Mouse (Mus musculus) CH12.LX (cell line): ENCODE measurements around the gene Rnf41. TPM values are rescaled to one million over a fixed set of nuclear protein-coding genes. Genes with fewer than 3 reads are reported as not detected.

ENCODE experiments used
- DNase-seq: peaks from one replicate; pipeline ENCODE4 v3.0.0-alpha.2; 2013; ENCODE audit errors: extremely low read depth
- H3K27ac ChIP-seq: 2 replicates; pipeline ENCODE4 v1.5.1; 2012; ENCODE audit warnings: low read depth, mild to moderate bottlenecking, control low read depth, moderate library complexity; ENCODE audit not compliant: insufficient read depth
- H3K27me3 ChIP-seq: replicated peaks from 2 replicates; pipeline ENCODE3; 2012; ENCODE audit warnings: inconsistent platforms
- H3K36me3 ChIP-seq, 2 experiments: replicated peaks in 1 of 2; 2 replicates each; pipeline versions ENCODE3 to v1.6.1; 2012; ENCODE audit warnings: inconsistent platforms in 1 of 2, low read length in 1 of 2, mild to moderate bottlenecking in 1 of 2, mixed read lengths in 1 of 2, moderate library complexity in 1 of 2; ENCODE audit not compliant: control insufficient read depth in 1 of 2, insufficient read depth in 1 of 2
- H3K4me1 ChIP-seq, 2 experiments: 2 replicates each; pipeline ENCODE4 v1.6.1; 2012; ENCODE audit warnings: inconsistent platforms in 1 of 2, moderate library complexity in 1 of 2; ENCODE audit not compliant: insufficient read depth in 2 of 2, control insufficient read depth in 1 of 2
- H3K4me2 ChIP-seq: 2 replicates; pipeline ENCODE4 v1.6.1; 2012; ENCODE audit warnings: low read depth, mild to moderate bottlenecking, control low read depth; ENCODE audit not compliant: poor library complexity, insufficient read depth, severe bottlenecking
- H3K4me3 ChIP-seq, 3 experiments: fragments of 150-350 bp in 1 of 3; sonication (generic) in 1 of 3; replicated peaks in 1 of 3; 2 replicates each; pipeline versions ENCODE3 to v1.5.1; 2011 to 2012; ENCODE audit warnings: low read depth in 2 of 3, low read length in 2 of 3, mild to moderate bottlenecking in 2 of 3, moderate library complexity in 2 of 3, control low read depth in 1 of 3, improper control_type of control experiment in 1 of 3, inconsistent platforms in 1 of 3, mixed read lengths in 1 of 3; ENCODE audit not compliant: poor library complexity in 1 of 3
- H3K79me2 ChIP-seq: replicated peaks from 2 replicates; pipeline ENCODE4 v1.6.1; 2012; ENCODE audit warnings: mild to moderate bottlenecking, moderate library complexity; ENCODE audit not compliant: control insufficient read depth, poor library complexity, insufficient read depth, severe bottlenecking; ENCODE audit errors: extremely low read depth
- H3K9ac ChIP-seq: 2 replicates; pipeline ENCODE4 v1.6.1; 2012; ENCODE audit warnings: low read depth, mild to moderate bottlenecking, control low read depth, moderate library complexity; ENCODE audit not compliant: insufficient read depth
- H3K9me3 ChIP-seq: replicated peaks from 2 replicates; pipeline ENCODE3; 2012; ENCODE audit warnings: low read length, inconsistent platforms, mixed read lengths
- BHLHE40 ChIP-seq: IDR thresholded peaks from 2 replicates; pipeline ENCODE4 v1.6.1; 2011; ENCODE audit warnings: mild to moderate bottlenecking, low read depth, low read length, improper control_type of control experiment
- CTCF ChIP-seq, 2 experiments: IDR thresholded peaks in 1 of 2; conservative IDR thresholded peaks in 1 of 2; 2 replicates each; pipeline ENCODE4 v1.5.1; 2011 to 2012; ENCODE audit warnings: low read depth in 2 of 2, low read length in 2 of 2, improper control_type of control experiment in 1 of 2, inconsistent platforms in 1 of 2, mild to moderate bottlenecking in 1 of 2, moderate library complexity in 1 of 2
- E2F4 ChIP-seq: IDR thresholded peaks from 2 replicates; pipeline ENCODE4 v1.6.1; 2011; ENCODE audit warnings: low read depth, low read length, improper control_type of control experiment; ENCODE audit not compliant: insufficient replicate concordance
- EP300 ChIP-seq: IDR thresholded peaks from 2 replicates; pipeline ENCODE4 v1.6.1; 2011; ENCODE audit warnings: low read length, improper control_type of control experiment
- GABPA ChIP-seq: IDR thresholded peaks from 2 replicates; pipeline ENCODE4 v1.6.1; 2012; ENCODE audit warnings: low read depth, low read length, improper control_type of control experiment, inconsistent platforms; ENCODE audit not compliant: insufficient replicate concordance
- IRF4 ChIP-seq: IDR thresholded peaks from 2 replicates; pipeline ENCODE4 v1.6.1; 2014; ENCODE audit warnings: low read depth, mild to moderate bottlenecking, inconsistent platforms, low read length, improper control_type of control experiment
- JUN ChIP-seq: IDR thresholded peaks from 2 replicates; pipeline ENCODE4 v1.6.1; 2011; ENCODE audit warnings: low read depth, mild to moderate bottlenecking, low read length, improper control_type of control experiment, moderate library complexity; ENCODE audit not compliant: insufficient read depth
- JUND ChIP-seq: conservative IDR thresholded peaks from 2 replicates; pipeline ENCODE4 v1.6.1; 2011; ENCODE audit warnings: low read depth, low read length, improper control_type of control experiment
- MAFK ChIP-seq: IDR thresholded peaks from 2 replicates; pipeline ENCODE4 v1.6.1; 2011; ENCODE audit warnings: low read length, improper control_type of control experiment; ENCODE audit not compliant: insufficient replicate concordance
- MAZ ChIP-seq: IDR thresholded peaks from 2 replicates; pipeline ENCODE4 v1.6.1; 2012; ENCODE audit warnings: low read depth, mild to moderate bottlenecking, inconsistent platforms, low read length, improper control_type of control experiment, moderate library complexity
- MEF2A ChIP-seq: IDR thresholded peaks from 2 replicates; pipeline ENCODE4 v1.6.1; 2014; ENCODE audit warnings: low read depth, mild to moderate bottlenecking, inconsistent platforms, low read length, improper control_type of control experiment, borderline replicate concordance
- MXI1 ChIP-seq: IDR thresholded peaks from 2 replicates; pipeline ENCODE4 v1.6.1; 2011; ENCODE audit warnings: mild to moderate bottlenecking, low read depth, low read length, improper control_type of control experiment
- NELFE ChIP-seq: IDR thresholded peaks from 2 replicates; pipeline ENCODE4 v1.6.1; 2011; ENCODE audit warnings: low read depth, low read length, improper control_type of control experiment
- NRF1 ChIP-seq: IDR thresholded peaks from 2 replicates; pipeline ENCODE4 v1.6.1; 2014; ENCODE audit warnings: low read depth, mild to moderate bottlenecking, inconsistent platforms, low read length, improper control_type of control experiment, moderate library complexity
- PAX5 ChIP-seq: IDR thresholded peaks from 2 replicates; pipeline ENCODE4 v1.6.1; 2012; ENCODE audit warnings: low read length, inconsistent platforms, mixed read lengths
- POLR2A ChIP-seq: IDR thresholded peaks from 2 replicates; pipeline ENCODE4 v1.6.1; 2011; ENCODE audit warnings: low read depth, mild to moderate bottlenecking, improper control_type of control experiment, low read length
- POLR2AphosphoS2 ChIP-seq: IDR thresholded peaks from 2 replicates; pipeline ENCODE4 v1.6.1; 2011; ENCODE audit warnings: low read depth, low read length, improper control_type of control experiment
- SIN3A ChIP-seq: IDR thresholded peaks from 2 replicates; pipeline ENCODE4 v1.6.1; 2012; ENCODE audit warnings: low read length, improper control_type of control experiment, inconsistent platforms
- SMC3 ChIP-seq: IDR thresholded peaks from 2 replicates; pipeline ENCODE4 v1.6.1; 2011; ENCODE audit warnings: low read depth, low read length, improper control_type of control experiment
- TBP ChIP-seq: conservative IDR thresholded peaks from 2 replicates; pipeline ENCODE4 v1.6.1; 2011; ENCODE audit warnings: low read depth, low read length, improper control_type of control experiment
- TCF12 ChIP-seq: IDR thresholded peaks from 2 replicates; pipeline ENCODE4 v1.6.1; 2014; ENCODE audit warnings: low read depth, mild to moderate bottlenecking, inconsistent platforms, low read length, improper control_type of control experiment
- UBTF ChIP-seq: IDR thresholded peaks from 2 replicates; pipeline ENCODE4 v1.6.1; 2012; ENCODE audit warnings: low read depth, mild to moderate bottlenecking, inconsistent platforms, low read length, improper control_type of control experiment, moderate library complexity
- USF2 ChIP-seq: conservative IDR thresholded peaks from 2 replicates; pipeline ENCODE4 v1.6.1; 2011; ENCODE audit warnings: low read depth, low read length, improper control_type of control experiment
- ZC3H11A ChIP-seq: IDR thresholded peaks from 2 replicates; pipeline ENCODE4 v1.6.1; 2012; ENCODE audit warnings: low read depth, mild to moderate bottlenecking, inconsistent platforms, low read length, improper control_type of control experiment
- ZKSCAN1 ChIP-seq: IDR thresholded peaks from 2 replicates; pipeline ENCODE4 v1.6.1; 2012; ENCODE audit warnings: low read depth, inconsistent platforms, low read length, improper control_type of control experiment, borderline replicate concordance
- ZMIZ1 ChIP-seq: IDR thresholded peaks from 2 replicates; pipeline ENCODE4 v1.6.1; 2012; ENCODE audit warnings: low read depth, mild to moderate bottlenecking, inconsistent platforms, low read length, improper control_type of control experiment
- dilution Hi-C: fragments of 300-500 bp; cut with MboI; formaldehyde crosslinking; loops from 2 replicates; pipeline ENCODE4 v1.14.3; 2020; ENCODE audit warnings: low sequenced_read_pairs; ENCODE audit not compliant: extremely low pct_unique_long_range_greater_than_20kb, extremely low pct_ligation_motif_present
- in situ Hi-C: fragments of 300-500 bp; cut with MboI; formaldehyde crosslinking; loops from 3 replicates; pipeline ENCODE4 v1.14.3; 2019; ENCODE audit warnings: low sequenced_read_pairs, low pct_ligation_motif_present, low pct_unique_long_range_greater_than_20kb, mixed read lengths
- polyA plus RNA-seq: library from polyadenylated mRNA; unstranded; fragments of >175 nt; gene quantifications from 2 replicates; pipeline ENCODE4 v1.2.1, GENCODE M21; 2012; ENCODE audit warnings: low read depth; ENCODE audit not compliant: insufficient read length
- total RNA-seq, 2 experiments: library from RNA; depleted of rRNA; stranded (reverse); fragments of 300-350 nt in 1 of 2; fragments of >200 nt in 1 of 2; gene quantifications; 2 replicates each; pipeline ENCODE4 v1.2.3; 2012 to 2014

Gene Rnf41
- total and polyA plus RNA-seq, 3 experiments = 15.3 to 19.9 (median 17.4) TPM

- dilution Hi-C loops (no loop called here), in situ Hi-C loops (no loop called here)
- peak within 1 kb of the TSS; percentile 83 to 89 (median 84) for H3K4me3 ChIP-seq
- DNase-seq = peak; percentile 47
- H3K4me1 ChIP-seq = peaks cover 14 to 38% of the 10 kb centered on the region in 2 experiments
- H3K27me3 ChIP-seq = no peaks in the 10 kb centered on the region
- H3K36me3 ChIP-seq = peaks cover 18 to 33% of the 10 kb centered on the region in 2 experiments
- H3K4me2 ChIP-seq = peak within 1 kb of the TSS; percentile 94
- H3K79me2 ChIP-seq = peaks cover 25% of the 10 kb centered on the region
- peak within 1 kb of the TSS; percentile 97 for H3K9ac ChIP-seq
- TF ChIP-seq NRF1 = peak; percentile 51; the same call in 1 of the 2 replicates
- TF ChIP-seq MAZ = no peak
- TF ChIP-seq POLR2A = peak; percentile 46; the same call in 1 of the 2 replicates
- no peak for TF ChIP-seq JUN
- peak in 1 of 2 experiments; percentile 66; a peak in 2 of 4 replicates for TF ChIP-seq CTCF (conservative IDR thresholded peaks at IDR 0.05 in 1 of 2, IDR thresholded peaks at IDR 0.05 in 1 of 2; ENCODE audit: low read depth in 2 of 2, low read length in 2 of 2)
- TF ChIP-seq SMC3 = peak; percentile 20
- TF ChIP-seq UBTF = 0 out of 2 replicates have a peak, but pooled peaks have one; percentile 54
- TF ChIP-seq ZC3H11A = no peak
- TF ChIP-seq POLR2AphosphoS2 = no peak
- no peak for TF ChIP-seq USF2
- TF ChIP-seq GABPA = no peak
- no peak for TF ChIP-seq MAFK
- TF ChIP-seq TBP = 0 out of 2 replicates have a peak, but pooled peaks have one; percentile 50
- TF ChIP-seq E2F4 = no peak
- peak; percentile 18; the same call in 1 of the 2 replicates for TF ChIP-seq SIN3A
- TF ChIP-seq MXI1 = no peak; the same call in 1 of the 2 replicates
- TF ChIP-seq JUND = no peak
- TF ChIP-seq TCF12 = peak; percentile 67
- TF ChIP-seq NELFE = peak; percentile 13; the same call in 1 of the 2 replicates
- TF ChIP-seq EP300 = no peak
- TF ChIP-seq BHLHE40 = no peak
- no peak for TF ChIP-seq IRF4
- no peak for TF ChIP-seq ZKSCAN1
- TF ChIP-seq PAX5 = no peak
- no peak for TF ChIP-seq ZMIZ1
- TF ChIP-seq MEF2A = peak; percentile 42; the same call in 1 of the 2 replicates
- no peaks in the 10 kb centered on the region for H3K9me3 ChIP-seq
- H3K27ac ChIP-seq = peak within 1 kb of the TSS; percentile 75
Observed at GRCm38 (mm10) chr10:128376455-128377211, 34.8 kb upstream of the Rnf41 start, which contains the start of gene Ankrd52. TSS of gene Ankrd52 (plus strand) at chr10:128377115.
